Mouse (Mus musculus): Measurements from ENCODE around the gene Barhl1.

GRCm38 (mm10) chr2:28915768-28916512 is 528 bp downstream of the Barhl1 start:
- TF ChIP-seq CTCF (IDR thresholded peaks at IDR 0.05; ENCODE audit: low read depth): no peak
- TF ChIP-seq EP300 (IDR thresholded peaks at IDR 0.05; ENCODE audit: low read depth): no peak
